Mouse (Mus musculus) intestine, embryonic 16.5 days (tissue): ENCODE data around the gene Pdik1l. TPM values are rescaled to one million over a fixed set of nuclear protein-coding genes. Genes with fewer than 3 reads are reported as not detected.

ENCODE experiments used
- ATAC-seq: fragments of 200-750 bp; cut with Nextera tagmentation; 2 replicates; pipeline ENCODE4 v1.8.0; 2017; ENCODE audit warnings: moderate TSS enrichment, moderate library complexity
- H3K27ac ChIP-seq: fragments of 300-500 bp; sonication (generic); 2 replicates; pipeline ENCODE4 v1.5.1; 2014; ENCODE audit warnings: mild to moderate bottlenecking, low read length
- H3K27me3 ChIP-seq: fragments of 300-500 bp; sonication (generic); replicated peaks from 2 replicates; pipeline ENCODE4 v1.6.1; 2014; ENCODE audit warnings: low read length, control low read depth, mixed read lengths; ENCODE audit not compliant: control insufficient read depth, insufficient read depth
- H3K36me3 ChIP-seq: fragments of 300-500 bp; sonication (generic); 2 replicates; pipeline ENCODE4 v1.6.1; 2014; ENCODE audit warnings: low read length, control low read depth; ENCODE audit not compliant: control insufficient read depth, insufficient read depth
- H3K4me1 ChIP-seq: fragments of 300-500 bp; sonication (generic); 2 replicates; pipeline ENCODE4 v1.6.1; 2014; ENCODE audit warnings: low read length, control low read depth, mixed read lengths; ENCODE audit not compliant: control insufficient read depth, insufficient read depth
- H3K4me2 ChIP-seq: fragments of 300-500 bp; sonication (generic); 2 replicates; pipeline ENCODE4 v1.6.1; 2014; ENCODE audit warnings: low read depth, low read length, control low read depth
- H3K4me3 ChIP-seq: fragments of 300-500 bp; sonication (generic); 2 replicates; pipeline ENCODE4 v1.5.1; 2014; ENCODE audit warnings: mild to moderate bottlenecking, low read length
- H3K9ac ChIP-seq: fragments of 300-500 bp; sonication (generic); 2 replicates; pipeline ENCODE4 v1.6.1; 2014; ENCODE audit warnings: low read depth, low read length
- H3K9me3 ChIP-seq: fragments of 300-500 bp; sonication (generic); 2 replicates; pipeline ENCODE4 v1.6.1; 2016; ENCODE audit warnings: low read length, control low read depth; ENCODE audit not compliant: control insufficient read depth
- WGBS: fragments of 180-500 bp; shearing (Covaris S2); extraction: QIAGEN DNeasy Blood & Tissue Kit; methylation state at CpG from one replicate; pipeline ENCODE4 v1.1.7; 2014; 5-methylcytosine and 5-hydroxymethylcytosine counted together
- polyA plus RNA-seq: library from polyadenylated mRNA; unstranded; fragments of >200 nt; fragmentation: Nextera tagmentation; extraction: Ambion mirVana; gene quantifications from 2 replicates; pipeline ENCODE4 v1.2.1, GENCODE M21; 2015

Gene Pdik1l
- polyA plus RNA-seq, 1 experiment from 2014 or later: 16.5 TPM

- Histone ChIP-seq H3K27ac (no peak overlapping the region), H3K4me2 (no peak overlapping the region), H3K36me3 (no peaks in the 10 kb centered on the region), H3K9ac (peak overlapping the region; percentile 4; the same call in 1 of the 2 replicates), H3K27me3 (no peaks in the 10 kb centered on the region), H3K9me3 (no peaks in the 10 kb centered on the region), H3K4me3 (no peak overlapping the region), H3K4me1 (peaks cover 2% of the 10 kb centered on the region; the same call in 1 of the 2 replicates)
- ATAC-seq: no peak
- 59% methylated on average over 9 of the region's 9 CpGs for WGBS
These were observed 6.0 kb upstream of the Pdik1l start for GRCm38 (mm10) chr4:134293692-134294163.

- Histone ChIP-seq H3K4me1 (peaks cover 7% of the 10 kb centered on the region), H3K9me3 (no peaks in the 10 kb centered on the region)
- 68% methylated on average over 18 of the region's 18 CpGs for WGBS
These were observed 5.5 kb upstream of the Pdik1l start for GRCm38 (mm10) chr4:134293061-134293691.

GRCm38 (mm10) chr4:134292067-134292466 is 4.4 kb upstream of the Pdik1l start:
- no peaks in the 10 kb centered on the region for H3K9me3 ChIP-seq
- peaks cover 7% of the 10 kb centered on the region for H3K4me1 ChIP-seq
- no peaks in the 10 kb centered on the region for H3K36me3 ChIP-seq
- H3K4me3 ChIP-seq: no peak overlapping the region
- no peak overlapping the region for H3K4me2 ChIP-seq
- no peak overlapping the region for H3K27ac ChIP-seq
- WGBS: 25% methylated on average over 7 of the region's 7 CpGs
- no peak overlapping the region for H3K9ac ChIP-seq
- no peaks in the 10 kb centered on the region for H3K27me3 ChIP-seq
- no peak for ATAC-seq

More at GRCm38 (mm10) chr4:134293061-134293691, 5.5 kb upstream of the Pdik1l start:
- no peak overlapping the region for H3K27ac ChIP-seq
- ATAC-seq: no peak
- peak overlapping the region; percentile 4; the same call in 1 of the 2 replicates for H3K9ac ChIP-seq
- H3K4me2 ChIP-seq: no peak overlapping the region
- no peak overlapping the region for H3K4me3 ChIP-seq
- no peaks in the 10 kb centered on the region for H3K36me3 ChIP-seq
- H3K27me3 ChIP-seq: no peaks in the 10 kb centered on the region

GRCm38 (mm10) chr4:134288397-134289256 is 932 bp upstream of the Pdik1l start:
- Histone ChIP-seq H3K27me3 (no peaks in the 10 kb centered on the region), H3K9ac (peak overlapping the region; percentile 99), H3K4me2 (peak overlapping the region; percentile 80), H3K4me3 (peak overlapping the region; percentile 100), H3K4me1 (peaks cover 20% of the 10 kb centered on the region), H3K27ac (peak overlapping the region; percentile 100), H3K36me3 (peaks cover under 1% of the 10 kb centered on the region; the same call in 1 of the 2 replicates), H3K9me3 (no peaks in the 10 kb centered on the region)
- WGBS: 19% methylated on average over 11 of the region's 11 CpGs
- ATAC-seq: no peak

GRCm38 (mm10) chr4:134287168-134287564 is 529 bp downstream of the Pdik1l start:
- Histone ChIP-seq H3K9me3 (no peaks in the 10 kb centered on the region), H3K27ac (peak overlapping the region; percentile 100), H3K4me3 (peak overlapping the region; percentile 100), H3K27me3 (no peaks in the 10 kb centered on the region), H3K9ac (peak overlapping the region; percentile 99), H3K4me1 (peaks cover 20% of the 10 kb centered on the region), H3K36me3 (peaks cover 3% of the 10 kb centered on the region; the same call in 1 of the 2 replicates), H3K4me2 (peak overlapping the region; percentile 80)
- WGBS: under 1% methylated on average over 45 of the region's 59 CpGs
- ATAC-seq: peak; percentile 95

- Histone ChIP-seq H3K4me2 (peak overlapping the region; percentile 85), H3K9ac (peak overlapping the region; percentile 99)
- peak; percentile 42 for ATAC-seq
These were observed 1.2 kb downstream of the Pdik1l start for GRCm38 (mm10) chr4:134286226-134287167.

GRCm38 (mm10) chr4:134284942-134285341 is 2.8 kb downstream of the Pdik1l start:
- no peak for ATAC-seq
- Histone ChIP-seq H3K27me3 (no peaks in the 10 kb centered on the region), H3K27ac (no peak overlapping the region; the same call in 1 of the 2 replicates), H3K4me3 (no peak overlapping the region), H3K4me1 (peaks cover 20% of the 10 kb centered on the region), H3K9ac (no peak overlapping the region), H3K9me3 (no peaks in the 10 kb centered on the region), H3K36me3 (peaks cover 6% of the 10 kb centered on the region), H3K4me2 (no peak overlapping the region)
- 85% methylated on average over 2 of the region's 2 CpGs for WGBS

More at GRCm38 (mm10) chr4:134286226-134287167, 1.2 kb downstream of the Pdik1l start:
- Histone ChIP-seq H3K4me1 (peaks cover 20% of the 10 kb centered on the region), H3K27ac (peak overlapping the region; percentile 94), H3K36me3 (peaks cover 3% of the 10 kb centered on the region; the same call in 1 of the 2 replicates), H3K27me3 (no peaks in the 10 kb centered on the region), H3K4me3 (peak overlapping the region; percentile 100), H3K9me3 (no peaks in the 10 kb centered on the region)
- WGBS: under 1% methylated on average over 59 of the region's 59 CpGs

GRCm38 (mm10) chr4:134273417-134274345 is 14.0 kb downstream of the Pdik1l start:
- 4% methylated on average over 14 of the region's 14 CpGs for WGBS
- no peak overlapping the region; the same call in 1 of the 2 replicates for H3K9ac ChIP-seq

More at GRCm38 (mm10) chr4:134273417-134274345, 14.0 kb downstream of the Pdik1l start:
- Histone ChIP-seq H3K4me3 (peak overlapping the region; percentile 7; the same call in 1 of the 2 replicates), H3K36me3 (peaks cover 4% of the 10 kb centered on the region; the same call in 1 of the 2 replicates), H3K27me3 (no peaks in the 10 kb centered on the region), H3K4me1 (peaks cover 5% of the 10 kb centered on the region; the same call in 1 of the 2 replicates), H3K9me3 (no peaks in the 10 kb centered on the region), H3K4me2 (peak overlapping the region; percentile 37), H3K27ac (no peak overlapping the region)
- peak; percentile 79 for ATAC-seq
